Mouse (Mus musculus) right cerebral cortex, postnatal 14 days (tissue): ENCODE results near the gene Hepacam.

Experiments
- DNase-seq: peaks from one replicate; pipeline ENCODE4 v3.0.0; 2022

Gene Hepacam

GRCm38 (mm10) chr9:37434932-37435331 lies 67.8 kb downstream of the Hepacam start:
- DNase-seq = no peak

GRCm38 (mm10) chr9:37435616-37436015 lies 68.5 kb downstream of the Hepacam start:
- DNase-seq = no peak
